Mouse (Mus musculus): ENCODE measurements at regions not wholly inside any gene's neighbourhood (a gene's known extent, or its start where the extent isn't known, plus 50 kb on each side); places are given as distances from the start of the nearest gene placed in this dataset.

DNA sequence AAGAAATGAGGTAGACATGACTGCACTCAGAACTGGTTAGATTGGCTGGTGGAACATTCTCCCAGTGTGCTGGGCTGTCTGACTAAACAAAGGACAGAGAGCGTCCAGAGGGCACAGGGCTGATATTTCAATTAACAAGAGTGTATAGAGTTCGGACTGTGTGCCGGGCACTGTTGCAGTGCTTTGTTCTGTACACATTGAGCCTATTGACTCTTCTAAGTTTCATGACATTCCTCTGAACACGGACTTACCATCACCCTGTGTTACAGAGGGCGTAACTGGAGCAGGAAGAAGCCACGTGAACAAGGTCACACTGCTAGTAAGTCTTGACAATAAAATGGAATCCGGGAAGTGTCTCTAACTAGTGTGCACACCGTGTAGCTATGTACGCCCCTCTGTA, 92.1 kb upstream of the Barx2 start:
- no peak for DNase-seq

GRCm38 (mm10) chr9:32006350-32006749, 93.1 kb upstream of the Barx2 start:
- DNase-seq, result peak; percentile 55 to 78

DNA sequence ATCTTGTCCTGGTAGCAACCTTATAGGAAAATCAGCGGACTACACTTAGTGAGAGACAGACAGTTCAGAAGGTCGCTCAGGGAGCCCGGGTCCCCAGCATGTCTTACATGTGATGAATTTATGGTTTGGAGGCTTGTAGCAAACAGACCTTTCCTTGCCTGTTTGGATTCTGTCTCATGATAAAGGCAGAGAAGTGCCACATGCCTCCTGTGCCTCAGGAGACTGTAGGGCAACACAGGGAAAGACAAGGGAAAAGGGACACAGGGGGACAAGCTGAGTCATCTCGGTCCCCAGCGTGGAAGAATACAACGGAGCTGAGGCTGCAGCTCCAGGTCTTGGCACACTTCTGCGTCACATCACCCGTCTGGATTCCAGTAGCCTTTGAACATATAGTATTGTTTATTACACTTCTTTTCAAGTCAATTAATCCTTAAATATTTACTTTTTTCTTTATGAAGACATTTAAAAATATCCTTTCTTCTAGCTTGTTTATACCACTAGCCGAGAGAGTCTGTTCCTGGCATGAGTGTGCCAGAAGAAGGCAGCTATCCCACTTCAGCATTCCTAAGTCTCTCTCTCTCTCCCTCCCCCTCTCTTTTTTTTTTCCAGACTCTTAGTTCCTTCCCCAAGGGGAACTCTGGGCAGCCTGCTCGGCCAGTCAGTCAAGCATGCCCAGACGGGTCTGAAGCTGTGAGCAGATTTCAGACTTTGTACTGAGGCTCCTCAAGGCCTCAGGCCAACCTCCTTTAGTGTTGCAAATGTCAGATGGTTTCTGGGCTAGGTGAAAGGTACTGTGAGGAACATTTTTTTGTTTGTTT, 97.9 kb upstream of the Barx2 start:
- DNase-seq, result peak; percentile 66 to 89

- no peak for DNase-seq
Measured at GRCm38 (mm10) chr9:32016286-32016685, 99.7 kb upstream of the Arhgap32 start.

DNA sequence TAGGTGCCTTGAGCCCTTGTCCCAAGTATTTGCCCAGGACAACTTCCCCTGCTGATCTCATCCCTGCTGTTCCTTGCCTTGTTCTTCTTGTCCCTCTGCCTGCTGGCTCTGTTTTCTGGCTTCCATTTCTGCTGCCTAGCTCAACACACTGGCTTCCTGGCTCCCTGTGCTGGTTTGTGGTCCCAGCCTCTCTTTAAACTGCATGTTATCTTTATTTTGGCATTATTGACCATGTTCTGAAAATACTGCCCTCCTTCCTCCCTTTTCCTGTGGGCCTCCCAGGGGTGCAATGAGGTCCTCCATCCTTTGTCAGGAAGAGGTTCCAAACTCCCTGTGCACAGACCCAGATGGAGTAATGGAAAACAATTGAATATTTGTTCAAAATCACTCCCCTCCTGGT, 97.9 kb upstream of the Arhgap32 start:
- peak in 1 of 2 experiments; percentile 57 for DNase-seq

DNA sequence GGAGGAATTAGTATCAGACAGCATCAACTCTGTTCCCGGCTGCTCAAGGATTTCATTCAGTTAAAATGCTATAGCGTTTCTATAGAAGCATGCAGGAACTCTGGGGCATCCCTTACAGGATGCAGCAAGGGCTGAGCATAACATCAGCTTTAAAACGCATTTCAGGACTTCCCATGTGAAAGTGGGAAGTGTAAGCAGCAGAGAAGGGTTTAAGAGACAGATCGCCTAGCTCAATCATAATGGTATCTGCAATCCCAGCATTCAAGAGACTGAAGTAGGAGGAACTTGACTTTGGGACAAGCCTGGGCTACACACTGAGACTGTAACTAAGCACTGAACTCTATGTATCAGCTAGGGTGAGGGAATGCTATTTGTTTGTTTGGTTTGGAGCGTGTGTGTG, 96.2 kb upstream of the Arhgap32 start:
- no peak for DNase-seq

DNA sequence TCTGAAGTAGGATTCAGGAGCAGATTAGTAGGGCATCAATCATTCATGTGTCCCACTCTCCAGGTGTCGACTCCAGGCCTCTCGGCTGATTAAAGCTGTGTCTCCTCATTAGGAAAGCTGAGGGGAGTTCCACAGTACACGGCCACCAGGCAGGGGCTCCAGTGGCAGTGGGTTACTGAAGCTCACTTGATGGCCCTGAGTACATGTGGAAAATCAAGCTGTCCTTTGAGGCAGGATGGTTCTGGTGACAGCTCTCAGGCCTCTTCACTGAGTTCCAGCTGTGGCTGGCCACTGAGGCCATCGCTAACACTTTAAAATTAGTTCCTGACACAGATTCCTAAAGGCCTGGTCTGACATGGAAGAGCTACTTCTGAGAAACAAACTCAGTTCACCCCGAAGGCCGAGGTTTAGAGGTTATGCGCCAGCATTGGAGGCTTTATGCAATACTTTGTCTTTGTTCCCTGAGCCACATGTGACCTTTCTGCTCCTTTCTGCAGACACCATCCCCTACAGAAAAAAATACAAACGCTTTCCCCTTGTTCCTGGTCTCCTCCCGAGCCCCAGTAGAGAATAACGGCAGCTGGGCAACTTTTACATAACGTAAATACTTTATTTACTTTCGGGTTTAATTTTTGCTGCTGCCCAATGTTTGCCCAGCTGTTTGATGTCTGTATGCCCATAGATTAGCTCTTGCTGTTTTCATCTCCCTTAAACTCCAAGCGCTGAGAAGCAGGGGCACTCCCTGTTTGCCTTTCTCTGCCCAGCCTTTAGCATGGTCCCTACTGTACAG, 94.8 kb upstream of the Arhgap32 start:
- DNase-seq, result peak in 1 of 2 experiments; percentile 45

GRCm38 (mm10) chr9:32021755-32022154, 94.2 kb upstream of the Arhgap32 start:
- no peak for DNase-seq

GRCm38 (mm10) chr9:32022996-32023395, 92.9 kb upstream of the Arhgap32 start:
- DNase-seq, result no peak

- peak in 1 of 2 experiments; percentile 49 for DNase-seq
Measured at GRCm38 (mm10) chr9:32024767-32025166, 91.2 kb upstream of the Arhgap32 start.

GRCm38 (mm10) chr9:32027962-32028361, 88.0 kb upstream of the Arhgap32 start:
- peak; percentile 54 to 59 for DNase-seq

- DNase-seq, result no peak
Measured at GRCm38 (mm10) chr9:32029001-32029400, 86.9 kb upstream of the Arhgap32 start.

DNA sequence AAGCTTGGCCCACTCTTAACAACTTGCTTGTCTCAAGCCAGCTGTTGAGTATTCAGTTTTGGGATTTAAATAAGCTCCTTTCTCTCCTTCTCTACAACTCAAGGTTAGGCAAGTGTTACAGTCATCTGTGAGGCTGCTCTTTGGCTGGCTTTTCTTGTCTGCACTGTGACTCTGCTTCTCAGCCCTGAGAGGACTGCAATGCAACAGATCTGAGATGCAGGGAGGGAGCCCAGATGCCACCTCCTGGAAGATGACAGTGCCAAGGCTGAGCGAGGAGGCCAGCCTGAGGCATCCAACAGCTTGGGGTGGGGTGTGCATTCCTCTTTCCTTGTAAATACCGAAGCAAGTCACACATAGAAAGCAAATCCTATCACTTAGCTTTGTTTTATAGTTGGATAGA, 86.2 kb upstream of the Arhgap32 start:
- DNase-seq, result no peak

- no peak for DNase-seq
Measured at GRCm38 (mm10) chr9:32030203-32030602, 85.7 kb upstream of the Arhgap32 start.

DNA sequence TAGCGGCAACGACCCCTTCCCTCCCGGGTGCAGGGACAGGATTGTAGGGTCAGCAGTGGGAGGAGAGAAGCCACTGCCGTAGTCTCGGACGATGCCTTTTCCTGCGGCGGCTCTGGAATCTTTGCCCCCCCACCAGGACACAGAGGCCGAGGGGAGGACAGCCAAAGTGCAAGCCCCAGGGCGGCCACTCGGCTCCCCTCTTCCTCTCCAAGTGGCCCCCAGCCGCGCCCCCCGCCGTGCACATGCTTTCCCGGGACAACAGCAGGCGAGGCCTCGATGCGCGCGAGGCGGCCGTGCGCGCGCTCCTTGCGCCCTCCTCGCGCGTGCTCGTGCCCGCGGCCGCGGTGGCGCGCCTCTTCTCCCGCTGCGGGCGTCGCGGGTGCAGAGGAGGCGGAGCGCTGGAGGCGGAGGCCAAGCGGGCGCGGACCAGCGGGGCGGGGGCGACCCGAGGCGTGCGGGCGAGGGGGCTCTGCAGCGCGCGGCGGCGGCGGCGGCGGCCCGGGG, 83.9 kb upstream of the Arhgap32 start:
- DNase-seq, result peak; percentile 84 to 94

GRCm38 (mm10) chr9:32032521-32033185, 83.3 kb upstream of the Arhgap32 start:
- DNase-seq, result peak; percentile 41 to 66

- no peak for DNase-seq
Measured at GRCm38 (mm10) chr9:32033937-32034336, 82.0 kb upstream of the Arhgap32 start.

DNA sequence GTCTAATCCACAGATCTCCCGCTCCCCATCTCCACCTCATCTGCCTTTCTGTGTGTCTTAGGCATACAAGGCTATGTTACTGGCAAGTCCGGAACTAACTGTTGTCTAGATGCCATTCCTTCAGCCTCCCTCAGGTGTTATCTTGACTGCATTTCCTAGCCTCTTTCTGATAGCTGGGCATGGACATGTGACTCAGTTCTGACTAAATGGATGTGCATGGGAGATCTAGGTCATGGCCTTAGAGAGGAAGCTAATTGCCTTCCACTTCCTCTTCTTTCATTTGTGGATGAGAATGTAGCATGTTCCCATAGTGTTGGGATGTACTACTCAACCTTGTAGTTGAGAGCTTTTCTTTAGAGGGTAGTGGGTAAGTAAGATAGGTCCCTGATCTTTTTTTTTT, 75.9 kb upstream of the Arhgap32 start:
- DNase-seq, result no peak

GRCm38 (mm10) chr9:32043344-32043743, 72.6 kb upstream of the Arhgap32 start:
- peak; percentile 53 to 61 for DNase-seq

DNA sequence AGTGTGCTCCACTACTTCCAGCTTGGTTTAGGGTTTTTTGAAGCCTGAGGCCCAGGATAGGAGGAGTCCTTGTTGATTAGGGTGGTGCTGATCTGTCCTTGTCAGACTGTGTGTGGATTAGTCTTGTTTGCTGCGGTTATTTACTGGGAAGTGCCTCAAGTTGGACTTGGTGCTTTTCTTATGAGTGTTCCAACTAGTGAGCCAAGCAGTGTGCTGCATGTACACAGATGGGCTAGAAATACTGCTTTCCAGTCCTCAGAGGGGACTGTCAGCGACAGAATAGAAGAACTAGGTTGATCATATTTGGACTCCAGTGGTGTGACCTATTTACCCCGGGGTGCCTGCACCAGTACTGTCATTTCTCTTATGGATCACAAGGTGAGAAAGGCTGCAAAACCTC, 69.1 kb upstream of the Arhgap32 start:
- no peak for DNase-seq

GRCm38 (mm10) chr9:32048941-32049340, 67.0 kb upstream of the Arhgap32 start:
- peak; percentile 40 to 68 for DNase-seq

DNA sequence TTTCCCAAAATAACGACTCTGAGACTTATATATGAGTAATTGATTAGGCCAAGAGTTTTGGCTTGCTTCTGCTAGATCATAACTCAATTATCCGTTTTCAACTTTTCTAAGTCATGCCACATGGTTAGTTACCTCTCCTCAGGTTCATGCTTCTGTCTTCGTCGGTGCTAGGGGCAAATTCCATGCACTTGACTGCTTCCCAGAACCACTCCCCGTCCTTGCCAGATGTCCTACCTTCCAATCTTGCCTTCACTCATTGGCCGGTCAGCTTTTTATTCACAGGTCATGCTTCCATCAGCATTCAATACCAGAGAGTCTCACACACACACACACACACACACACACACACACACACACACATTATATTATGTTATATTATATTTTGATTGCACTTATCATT, 66.4 kb upstream of the Arhgap32 start:
- DNase-seq, result peak; percentile 26 to 52

All from kidney, postnatal 25 days (tissue).